Mouse (Mus musculus): ENCODE measurements around the gene Abcb5. TPM values are rescaled to one million over a fixed set of nuclear protein-coding genes. Genes with fewer than 3 reads are reported as not detected.

Gene Abcb5
- total and polyA plus RNA-seq, 3 experiments = not detected

- no peaks in the 10 kb centered on the region for H3K27me3 ChIP-seq (ENCODE audit: control insufficient read depth in 1 of 2, insufficient read depth in 2 of 2, low read length in 2 of 2)
- peak; percentile 70 for TF ChIP-seq SMC3 (IDR thresholded peaks at IDR 0.05; ENCODE audit: low read depth, low read length)
- TF ChIP-seq RAD21 (IDR thresholded peaks at IDR 0.05; ENCODE audit: low read depth, low read length) = peak; percentile 73
- peak in 2 of 3 experiments; percentile 43 to 62; a peak in 3 of 6 replicates for TF ChIP-seq CTCF (IDR thresholded peaks at IDR 0.05 in 2 of 3, conservative IDR thresholded peaks at IDR 0.05 in 1 of 3; ENCODE audit: control insufficient read depth in 1 of 3, insufficient read depth in 1 of 3, low read depth in 2 of 3, low read length in 3 of 3, poor library complexity in 1 of 3, severe bottlenecking in 1 of 3)
- no peak for TF ChIP-seq BHLHE40 (IDR thresholded peaks at IDR 0.05; ENCODE audit: borderline replicate concordance, low read depth, low read length)
- peak; percentile 59 for TF ChIP-seq ZC3H11A (IDR thresholded peaks at IDR 0.05; ENCODE audit: low read depth, low read length)
- H3K4me1 ChIP-seq (ENCODE audit: control insufficient read depth in 1 of 2, insufficient read depth in 2 of 2, low read length in 2 of 2) = no peaks in the 10 kb centered on the region
- DNase-seq (ENCODE audit: low read depth, low spot score) = peak; percentile 48
- no peaks in the 10 kb centered on the region for H3K36me3 ChIP-seq (ENCODE audit: control insufficient read depth in 1 of 2, insufficient read depth in 2 of 2, low read length in 2 of 2)
- H3K79me2 ChIP-seq (ENCODE audit: control insufficient read depth, insufficient read depth, low read length, poor library complexity) = no peaks in the 10 kb centered on the region
- H3K27ac ChIP-seq (ENCODE audit: control insufficient read depth, low read depth, low read length) = no peak overlapping the region
- no peak overlapping the region for H3K4me3 ChIP-seq (ENCODE audit: control insufficient read depth in 1 of 2, insufficient read depth in 1 of 2, low read depth in 2 of 2, low read length in 2 of 2)
- no peak overlapping the region for H3K9ac ChIP-seq (ENCODE audit: control insufficient read depth, low read depth, low read length, poor library complexity, severe bottlenecking)
- no peaks in the 10 kb centered on the region for H3K9me3 ChIP-seq (replicated peaks; ENCODE audit: insufficient read depth, low read length)
Observed at GRCm38 (mm10) chr12:118930386-118931318, 35.6 kb downstream of the Abcb5 start.

DNA sequence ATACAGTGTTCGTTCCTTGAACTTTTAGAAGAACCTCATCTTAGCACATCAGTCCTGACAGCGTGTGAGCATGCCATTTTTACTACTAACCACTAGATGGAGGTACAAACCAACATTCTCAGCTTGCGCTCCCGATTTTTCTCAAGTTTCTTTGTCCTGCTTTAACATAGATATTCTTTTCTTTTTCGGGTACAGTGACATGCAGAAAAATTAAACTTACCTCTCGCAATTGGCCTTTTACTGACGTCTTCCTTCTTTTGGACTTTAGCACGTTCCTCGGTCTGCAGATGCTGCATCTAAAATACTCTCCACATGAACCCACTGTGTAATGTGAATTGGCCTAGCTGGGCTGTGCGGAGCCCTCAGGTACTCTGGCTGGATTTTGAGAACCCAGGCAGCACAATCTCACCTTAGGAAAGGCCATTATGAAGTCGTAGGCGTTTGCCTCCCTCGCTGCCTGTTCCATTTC is 39.4 kb downstream of the Abcb5 start:
- peak; percentile 21 for DNase-seq (ENCODE audit: low read depth, low spot score)
- H3K4me3 ChIP-seq (ENCODE audit: control insufficient read depth in 1 of 2, insufficient read depth in 1 of 2, low read depth in 2 of 2, low read length in 2 of 2) = no peak overlapping the region
- H3K9ac ChIP-seq (ENCODE audit: control insufficient read depth, low read depth, low read length, poor library complexity, severe bottlenecking) = no peak overlapping the region
- H3K4me1 ChIP-seq (ENCODE audit: control insufficient read depth in 1 of 2, insufficient read depth in 2 of 2, low read length in 2 of 2) = no peaks in the 10 kb centered on the region
- H3K36me3 ChIP-seq (ENCODE audit: control insufficient read depth in 1 of 2, insufficient read depth in 2 of 2, low read length in 2 of 2) = no peaks in the 10 kb centered on the region
- H3K9me3 ChIP-seq (replicated peaks; ENCODE audit: insufficient read depth, low read length) = no peaks in the 10 kb centered on the region
- H3K27me3 ChIP-seq (ENCODE audit: control insufficient read depth in 1 of 2, insufficient read depth in 2 of 2, low read length in 2 of 2) = no peaks in the 10 kb centered on the region
- H3K27ac ChIP-seq (ENCODE audit: control insufficient read depth, low read depth, low read length) = no peak overlapping the region
- TF ChIP-seq TBP (IDR thresholded peaks at IDR 0.05; ENCODE audit: low read depth, low read length) = no peak
- peak; percentile 49 for TF ChIP-seq SMC3 (IDR thresholded peaks at IDR 0.05; ENCODE audit: low read depth, low read length)
- TF ChIP-seq CTCF (IDR thresholded peaks at IDR 0.05 in 2 of 3, conservative IDR thresholded peaks at IDR 0.05 in 1 of 3; ENCODE audit: control insufficient read depth in 1 of 3, insufficient read depth in 1 of 3, low read depth in 2 of 3, low read length in 3 of 3, poor library complexity in 1 of 3, severe bottlenecking in 1 of 3) = peak in 2 of 3 experiments; percentile 28 to 49; a peak in 4 of 6 replicates
- TF ChIP-seq MYC (IDR thresholded peaks at IDR 0.05; ENCODE audit: low read depth, low read length) = no peak
- TF ChIP-seq ZC3H11A (IDR thresholded peaks at IDR 0.05; ENCODE audit: low read depth, low read length) = peak; percentile 22; the same call in 1 of the 2 replicates
- TF ChIP-seq MEF2A (IDR thresholded peaks at IDR 0.05; ENCODE audit: extremely low read depth, insufficient replicate concordance, low read depth, low read length, poor library complexity, severe bottlenecking) = no peak
- TF ChIP-seq E2F4 (IDR thresholded peaks at IDR 0.05; ENCODE audit: borderline replicate concordance, low read depth, low read length) = no peak
- TF ChIP-seq ZMIZ1 (IDR thresholded peaks at IDR 0.05; ENCODE audit: low read depth, low read length) = no peak
- no peak for TF ChIP-seq MYB (IDR thresholded peaks at IDR 0.05; ENCODE audit: low read depth, low read length)
- no peak for TF ChIP-seq MXI1 (IDR thresholded peaks at IDR 0.05; ENCODE audit: low read depth, low read length)
- TF ChIP-seq RAD21 (IDR thresholded peaks at IDR 0.05; ENCODE audit: low read depth, low read length) = peak; percentile 52
- H3K79me2 ChIP-seq (ENCODE audit: control insufficient read depth, insufficient read depth, low read length, poor library complexity) = no peaks in the 10 kb centered on the region
